Mouse (Mus musculus): ENCODE data around the gene Sik3. TPM values are rescaled to one million over a fixed set of nuclear protein-coding genes. Genes with fewer than 3 reads are reported as not detected.

Gene Sik3
- polyA plus RNA-seq, 1 experiment from 2014 or later = 1.7 TPM

DNA sequence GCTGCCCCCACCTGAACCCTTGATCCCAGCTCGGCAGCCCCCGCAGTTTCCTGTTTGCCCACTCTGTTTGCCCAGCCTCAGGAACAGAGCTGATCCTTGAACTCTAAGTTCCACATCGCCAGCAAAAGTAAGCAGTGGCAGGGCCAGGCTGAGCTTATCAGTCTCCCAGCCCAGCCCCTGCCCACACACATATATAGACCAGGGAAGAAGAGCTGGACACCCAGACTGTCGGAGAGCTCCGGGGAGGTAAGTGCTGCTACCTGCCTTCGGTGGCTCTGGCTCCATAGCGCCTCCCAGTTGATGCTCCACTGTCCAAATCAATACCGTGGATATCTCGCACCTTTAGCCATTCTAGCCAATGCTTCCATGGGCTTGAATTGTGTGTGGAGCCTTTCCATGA, 215.9 kb downstream of the Sik3 start, which contains the start of gene Apoa1:
TSS of gene Apoa1 (plus strand) at position 90 of the 400 bp plus-strand sequence.
- H3K9me3 ChIP-seq (replicated peaks; ENCODE audit: control insufficient read depth, low read length) = no peaks in the 10 kb centered on the region
- 47% methylated on average over 9 of the region's 9 CpGs for WGBS (ENCODE audit: insufficient replicate concordance)
- H3K27ac ChIP-seq (ENCODE audit: low read length) = peak within 1 kb of the TSS; percentile 74
- H3K9ac ChIP-seq (ENCODE audit: low read depth, low read length) = peak within 1 kb of the TSS; percentile 54
- ATAC-seq (ENCODE audit: low read depth) = peak; percentile 83
- H3K4me3 ChIP-seq (ENCODE audit: low read depth, low read length) = peak within 1 kb of the TSS; percentile 59
- no peaks in the 10 kb centered on the region for H3K36me3 ChIP-seq (ENCODE audit: control insufficient read depth, insufficient read depth)
- H3K4me1 ChIP-seq (ENCODE audit: control insufficient read depth, low read depth, low read length) = peaks cover 4% of the 10 kb centered on the region
- H3K27me3 ChIP-seq (ENCODE audit: control insufficient read depth, insufficient read depth, low read depth, low read length) = no peaks in the 10 kb centered on the region
- H3K4me2 ChIP-seq (ENCODE audit: low read depth, low read length) = no peak within 1 kb of the TSS

DNA sequence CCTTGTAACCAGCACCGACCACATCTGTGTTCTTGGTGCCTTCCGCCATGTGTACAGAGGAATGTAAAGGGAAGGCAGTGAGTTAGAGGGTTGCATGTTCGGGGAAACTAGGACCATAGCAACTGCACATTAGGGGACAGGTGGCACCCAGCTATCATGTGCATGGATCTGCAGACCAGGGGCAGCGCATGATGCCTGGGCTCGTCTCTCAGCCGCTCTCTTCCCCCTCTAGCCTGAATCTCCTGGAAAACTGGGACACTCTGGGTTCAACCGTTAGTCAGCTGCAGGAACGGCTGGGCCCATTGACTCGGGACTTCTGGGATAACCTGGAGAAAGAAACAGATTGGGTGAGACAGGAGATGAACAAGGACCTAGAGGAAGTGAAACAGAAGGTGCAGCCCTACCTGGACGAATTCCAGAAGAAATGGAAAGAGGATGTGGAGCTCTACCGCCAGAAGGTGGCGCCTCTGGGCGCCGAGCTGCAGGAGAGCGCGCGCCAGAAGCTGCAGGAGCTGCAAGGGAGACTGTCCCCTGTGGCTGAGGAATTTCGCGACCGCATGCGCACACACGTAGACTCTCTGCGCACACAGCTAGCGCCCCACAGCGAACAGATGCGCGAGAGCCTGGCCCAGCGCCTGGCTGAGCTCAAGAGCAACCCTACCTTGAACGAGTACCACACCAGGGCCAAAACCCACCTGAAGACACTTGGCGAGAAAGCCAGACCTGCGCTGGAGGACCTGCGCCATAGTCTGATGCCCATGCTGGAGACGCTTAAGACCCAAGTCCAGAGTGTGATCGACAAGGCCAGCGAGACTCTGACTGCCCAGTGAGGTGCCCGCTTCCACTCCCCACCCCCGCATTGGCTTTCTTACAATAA, 217.2 kb downstream of the Sik3 start:
- Histone ChIP-seq H3K4me2 (ENCODE audit: low read depth, low read length) (peak overlapping the region; percentile 49), H3K4me1 (ENCODE audit: control insufficient read depth, low read depth, low read length) (peaks cover 6% of the 10 kb centered on the region), H3K4me3 (ENCODE audit: low read depth, low read length) (peak overlapping the region; percentile 59), H3K9me3 (replicated peaks; ENCODE audit: control insufficient read depth, low read length) (no peaks in the 10 kb centered on the region), H3K9ac (ENCODE audit: low read depth, low read length) (peak overlapping the region; percentile 54), H3K27ac (ENCODE audit: low read length) (peak overlapping the region; percentile 74), H3K27me3 (ENCODE audit: control insufficient read depth, insufficient read depth, low read depth, low read length) (no peaks in the 10 kb centered on the region), H3K36me3 (ENCODE audit: control insufficient read depth, insufficient read depth) (no peaks in the 10 kb centered on the region)
- 12% methylated on average over 37 of the region's 37 CpGs for WGBS (ENCODE audit: insufficient replicate concordance)
- ATAC-seq (ENCODE audit: low read depth) = peak; percentile 30; the same call in 1 of the 2 replicates

DNA sequence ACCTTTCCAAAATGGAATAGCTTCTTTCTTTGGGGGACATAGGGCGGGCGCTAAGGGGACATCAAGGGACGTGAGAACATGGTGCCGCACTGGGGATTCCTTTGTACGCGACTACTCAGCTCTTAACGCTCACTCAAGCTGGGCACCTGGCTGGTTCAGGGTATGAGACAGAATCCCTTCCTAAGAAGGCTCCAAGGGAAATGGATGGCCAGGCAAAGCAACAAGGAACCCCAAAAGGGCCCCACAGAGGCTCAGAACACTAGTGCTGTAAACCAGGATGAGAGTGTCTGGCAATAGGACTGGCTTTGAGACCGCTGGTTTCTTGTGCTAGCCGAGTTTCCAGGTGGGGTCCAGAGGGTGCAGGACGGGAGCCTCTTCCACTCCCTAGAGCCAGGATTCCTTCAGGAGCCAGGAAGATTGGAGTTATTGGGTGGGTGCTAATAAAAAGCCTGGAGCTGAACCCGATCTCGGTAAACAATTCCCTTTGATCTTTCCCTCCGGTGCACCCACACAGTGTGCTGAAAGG, 217.9 kb downstream of the Sik3 start:
- H3K27ac ChIP-seq (ENCODE audit: low read length) = peak overlapping the region; percentile 62
- WGBS (ENCODE audit: insufficient replicate concordance) = 28% methylated on average over 13 of the region's 13 CpGs

DNA sequence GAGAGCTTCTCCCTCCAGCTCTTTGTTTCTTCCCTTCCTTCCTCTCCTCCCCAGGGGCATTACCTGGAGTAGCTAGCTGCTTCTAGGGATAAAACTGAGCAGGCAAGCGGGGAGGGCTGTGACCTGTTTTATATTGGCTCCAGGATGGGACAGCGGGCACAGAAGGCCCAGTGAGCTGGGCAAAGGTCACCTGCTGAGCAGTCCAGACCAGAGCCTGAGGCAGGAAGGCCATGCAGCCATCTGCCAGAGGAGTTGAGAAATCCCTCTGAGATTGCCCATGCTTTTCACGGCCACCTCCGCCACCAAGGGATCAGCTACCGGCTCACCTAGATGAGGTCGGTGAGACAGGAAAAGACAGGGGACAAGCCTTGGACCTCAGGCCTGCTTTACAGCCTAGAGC, 222.6 kb downstream of the Sik3 start:
- H3K27ac ChIP-seq (ENCODE audit: low read length) = 0 out of 2 replicates have a peak overlapping the region, but pooled peaks have one; percentile 4
- H3K4me2 ChIP-seq (ENCODE audit: low read depth, low read length) = no peak overlapping the region
- 64% methylated on average over 6 of the region's 6 CpGs for WGBS (ENCODE audit: insufficient replicate concordance)
- H3K4me1 ChIP-seq (ENCODE audit: control insufficient read depth, low read depth, low read length) = peaks cover 9% of the 10 kb centered on the region
- H3K36me3 ChIP-seq (ENCODE audit: control insufficient read depth, insufficient read depth) = no peaks in the 10 kb centered on the region
- no peak overlapping the region for H3K4me3 ChIP-seq (ENCODE audit: low read depth, low read length)
- H3K9me3 ChIP-seq (replicated peaks; ENCODE audit: control insufficient read depth, low read length) = no peaks in the 10 kb centered on the region
- no peaks in the 10 kb centered on the region for H3K27me3 ChIP-seq (ENCODE audit: control insufficient read depth, insufficient read depth, low read depth, low read length)
- no peak overlapping the region for H3K9ac ChIP-seq (ENCODE audit: low read depth, low read length)
- ATAC-seq (ENCODE audit: low read depth) = no peak

More for the DNA sequence above, 217.9 kb downstream of the Sik3 start:
- Histone ChIP-seq H3K4me1 (ENCODE audit: control insufficient read depth, low read depth, low read length) (peaks cover 13% of the 10 kb centered on the region), H3K4me3 (ENCODE audit: low read depth, low read length) (peak overlapping the region; percentile 59), H3K27me3 (ENCODE audit: control insufficient read depth, insufficient read depth, low read depth, low read length) (no peaks in the 10 kb centered on the region), H3K4me2 (ENCODE audit: low read depth, low read length) (peak overlapping the region; percentile 49), H3K36me3 (ENCODE audit: control insufficient read depth, insufficient read depth) (no peaks in the 10 kb centered on the region), H3K9ac (ENCODE audit: low read depth, low read length) (peak overlapping the region; percentile 54), H3K9me3 (replicated peaks; ENCODE audit: control insufficient read depth, low read length) (no peaks in the 10 kb centered on the region)
- ATAC-seq (ENCODE audit: low read depth) = no peak

DNA sequence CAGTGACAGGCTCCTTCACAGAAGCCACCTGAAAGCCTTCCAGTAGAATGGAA, 222.8 kb downstream of the Sik3 start, which contains the start of gene Apoc3:
TSS of gene Apoc3 (minus strand) at position 41 of the 53 bp plus-strand sequence.
- H3K4me2 ChIP-seq (ENCODE audit: low read depth, low read length) = no peak within 1 kb of the TSS
- no peaks in the 10 kb centered on the region for H3K27me3 ChIP-seq (ENCODE audit: control insufficient read depth, insufficient read depth, low read depth, low read length)
- 0 out of 2 replicates have a peak within 1 kb of the TSS, but pooled peaks have one; percentile 4 for H3K27ac ChIP-seq (ENCODE audit: low read length)
- no peaks in the 10 kb centered on the region for H3K36me3 ChIP-seq (ENCODE audit: control insufficient read depth, insufficient read depth)
- no peak within 1 kb of the TSS for H3K4me3 ChIP-seq (ENCODE audit: low read depth, low read length)
- H3K9ac ChIP-seq (ENCODE audit: low read depth, low read length) = no peak within 1 kb of the TSS
- H3K4me1 ChIP-seq (ENCODE audit: control insufficient read depth, low read depth, low read length) = peaks cover 9% of the 10 kb centered on the region
- H3K9me3 ChIP-seq (replicated peaks; ENCODE audit: control insufficient read depth, low read length) = no peaks in the 10 kb centered on the region
- no peak for ATAC-seq (ENCODE audit: low read depth)

DNA sequence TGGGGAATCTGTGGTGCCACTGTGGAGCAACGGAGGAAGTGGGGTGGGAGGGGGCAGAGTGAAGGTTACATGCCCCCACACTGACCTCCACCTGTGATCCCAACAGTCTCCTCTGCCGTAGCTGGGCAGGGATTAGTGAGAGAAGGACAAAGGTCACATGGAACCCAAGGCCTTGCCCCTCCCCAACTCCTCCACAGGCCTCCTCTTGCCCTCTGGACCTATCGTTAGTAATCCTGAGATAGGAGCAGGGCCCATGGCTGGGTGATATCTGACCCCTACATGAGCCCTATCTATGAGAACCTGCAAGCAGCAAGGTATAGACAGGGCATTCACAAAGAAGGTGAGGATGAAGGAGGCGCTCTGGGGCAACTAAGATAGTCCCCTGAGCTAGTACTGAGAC, 223.0 kb downstream of the Sik3 start:
- H3K4me2 ChIP-seq (ENCODE audit: low read depth, low read length) = no peak overlapping the region
- H3K9me3 ChIP-seq (replicated peaks; ENCODE audit: control insufficient read depth, low read length) = no peaks in the 10 kb centered on the region
- no peaks in the 10 kb centered on the region for H3K27me3 ChIP-seq (ENCODE audit: control insufficient read depth, insufficient read depth, low read depth, low read length)
- ATAC-seq (ENCODE audit: low read depth) = peak; percentile 31
- H3K4me1 ChIP-seq (ENCODE audit: control insufficient read depth, low read depth, low read length) = peaks cover 9% of the 10 kb centered on the region
- H3K36me3 ChIP-seq (ENCODE audit: control insufficient read depth, insufficient read depth) = no peaks in the 10 kb centered on the region
- H3K4me3 ChIP-seq (ENCODE audit: low read depth, low read length) = no peak overlapping the region
- WGBS (ENCODE audit: insufficient replicate concordance) = 30% methylated on average over 4 of the region's 4 CpGs
- no peak overlapping the region for H3K9ac ChIP-seq (ENCODE audit: low read depth, low read length)
- H3K27ac ChIP-seq (ENCODE audit: low read length) = no peak overlapping the region

DNA sequence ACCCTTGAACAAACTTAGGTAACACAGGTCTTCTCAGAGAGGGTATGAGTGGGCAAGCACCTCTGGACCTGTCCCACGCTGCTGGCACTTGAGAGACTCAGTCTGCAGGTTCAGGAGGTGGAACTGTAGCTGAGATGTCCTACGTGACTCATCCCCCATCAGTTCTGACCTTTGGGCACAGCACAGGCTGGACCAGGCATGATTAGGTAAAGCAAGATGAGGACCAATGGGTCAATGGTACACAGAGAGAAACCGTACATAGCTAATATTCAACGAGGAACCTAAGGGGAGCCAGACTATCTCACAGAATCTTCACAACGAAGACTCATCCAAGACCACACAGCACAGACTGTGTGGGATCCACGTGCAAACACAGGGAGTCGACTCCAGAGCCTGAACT, 226.2 kb downstream of the Sik3 start:
- peak; percentile 72 for ATAC-seq (ENCODE audit: low read depth)

DNA sequence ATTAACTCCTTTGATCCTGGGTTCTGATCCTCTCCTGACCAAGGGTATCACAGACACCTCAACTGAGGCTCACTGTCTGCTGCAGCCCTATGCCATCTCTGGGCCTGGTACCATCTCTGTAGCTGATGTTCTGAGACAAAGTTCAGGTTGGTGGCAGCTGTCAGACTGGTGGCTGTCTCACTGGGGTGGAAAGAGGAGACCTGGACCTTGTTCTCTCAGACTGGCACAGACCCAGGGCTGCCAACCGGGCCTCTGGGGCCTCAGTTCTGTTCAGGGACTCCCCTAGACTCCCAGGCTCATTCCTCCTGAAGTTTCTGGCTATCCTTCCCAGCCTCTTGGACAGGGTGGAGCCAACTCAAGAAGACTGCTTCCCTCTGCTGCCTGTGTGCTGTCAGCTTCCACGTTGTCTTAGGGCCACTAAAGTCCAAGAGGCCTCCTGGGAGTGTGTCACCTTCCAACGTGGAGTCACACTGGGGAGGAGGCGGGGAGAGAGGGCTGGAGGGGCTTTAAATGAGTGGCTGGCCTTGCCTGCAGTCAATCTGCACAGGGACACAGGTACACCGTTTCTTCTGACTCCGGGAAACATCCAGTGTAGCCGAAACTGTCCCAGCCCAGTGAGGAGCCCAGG, 228.0 kb downstream of the Sik3 start, which contains the start of gene Apoa4:
TSS of gene Apoa4 (plus strand) at position 171 of the 628 bp plus-strand sequence.
- 55% methylated on average over 7 of the region's 7 CpGs for WGBS (ENCODE audit: insufficient replicate concordance)
- H3K4me1 ChIP-seq (ENCODE audit: control insufficient read depth, low read depth, low read length) = no peaks in the 10 kb centered on the region; the same call in 1 of the 2 replicates
- no peak for ATAC-seq (ENCODE audit: low read depth)
- H3K9me3 ChIP-seq (replicated peaks; ENCODE audit: control insufficient read depth, low read length) = no peaks in the 10 kb centered on the region
- H3K27me3 ChIP-seq (ENCODE audit: control insufficient read depth, insufficient read depth, low read depth, low read length) = no peaks in the 10 kb centered on the region
- H3K36me3 ChIP-seq (ENCODE audit: control insufficient read depth, insufficient read depth) = no peaks in the 10 kb centered on the region
- no peak within 1 kb of the TSS for H3K27ac ChIP-seq (ENCODE audit: low read length)
- no peak within 1 kb of the TSS for H3K4me3 ChIP-seq (ENCODE audit: low read depth, low read length)
- no peak within 1 kb of the TSS for H3K4me2 ChIP-seq (ENCODE audit: low read depth, low read length)
- no peak within 1 kb of the TSS for H3K9ac ChIP-seq (ENCODE audit: low read depth, low read length)

More for the DNA sequence above, 226.2 kb downstream of the Sik3 start:
- WGBS (ENCODE audit: insufficient replicate concordance) = 61% methylated on average over 7 of the region's 7 CpGs
- no peak overlapping the region for H3K27ac ChIP-seq (ENCODE audit: low read length)
- no peak overlapping the region for H3K4me2 ChIP-seq (ENCODE audit: low read depth, low read length)
- no peak overlapping the region for H3K9ac ChIP-seq (ENCODE audit: low read depth, low read length)
- no peaks in the 10 kb centered on the region for H3K36me3 ChIP-seq (ENCODE audit: control insufficient read depth, insufficient read depth)
- H3K4me3 ChIP-seq (ENCODE audit: low read depth, low read length) = no peak overlapping the region
- H3K27me3 ChIP-seq (ENCODE audit: control insufficient read depth, insufficient read depth, low read depth, low read length) = no peaks in the 10 kb centered on the region
- H3K4me1 ChIP-seq (ENCODE audit: control insufficient read depth, low read depth, low read length) = peaks cover 9% of the 10 kb centered on the region
- H3K9me3 ChIP-seq (replicated peaks; ENCODE audit: control insufficient read depth, low read length) = no peaks in the 10 kb centered on the region

DNA sequence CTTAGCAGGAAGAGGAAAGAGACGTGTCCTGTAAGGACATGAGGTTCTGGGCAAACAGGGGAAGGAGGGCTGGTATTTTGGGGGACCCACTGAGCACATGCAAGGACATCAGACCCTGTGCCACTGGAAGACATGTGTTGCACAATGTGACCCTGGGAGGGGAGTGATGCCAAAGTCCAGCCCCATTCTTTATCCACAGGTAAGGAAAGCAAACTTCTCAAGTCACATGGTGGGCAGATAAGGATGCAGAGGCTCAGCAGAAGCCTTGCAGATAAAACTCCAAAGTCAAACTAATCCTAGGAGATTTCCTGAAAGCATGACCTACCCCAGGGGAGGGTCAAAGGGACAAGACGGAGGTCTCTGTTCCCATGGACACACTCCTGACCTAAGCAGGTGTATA, 229.2 kb downstream of the Sik3 start:
- H3K9ac ChIP-seq (ENCODE audit: low read depth, low read length) = no peak overlapping the region
- no peak overlapping the region for H3K27ac ChIP-seq (ENCODE audit: low read length)
- 62% methylated on average over 2 of the region's 2 CpGs for WGBS (ENCODE audit: insufficient replicate concordance)

More for the DNA sequence above, 229.2 kb downstream of the Sik3 start:
- no peaks in the 10 kb centered on the region for H3K27me3 ChIP-seq (ENCODE audit: control insufficient read depth, insufficient read depth, low read depth, low read length)
- no peaks in the 10 kb centered on the region; the same call in 1 of the 2 replicates for H3K4me1 ChIP-seq (ENCODE audit: control insufficient read depth, low read depth, low read length)
- H3K4me2 ChIP-seq (ENCODE audit: low read depth, low read length) = no peak overlapping the region
- no peak overlapping the region for H3K4me3 ChIP-seq (ENCODE audit: low read depth, low read length)
- H3K9me3 ChIP-seq (replicated peaks; ENCODE audit: control insufficient read depth, low read length) = no peaks in the 10 kb centered on the region
- no peaks in the 10 kb centered on the region for H3K36me3 ChIP-seq (ENCODE audit: control insufficient read depth, insufficient read depth)
- no peak for ATAC-seq (ENCODE audit: low read depth)
